Mouse (Mus musculus): ENCODE results near the gene Zfp966. TPM values are rescaled to one million over a fixed set of nuclear protein-coding genes. Genes with fewer than 3 reads are reported as not detected.
"Not testable (repeated sequence)": the region's sequence is repeated elsewhere in the genome, so short reads cannot be mapped to it uniquely, and the experiment has no call there.

The Zfp966 gene
- polyA plus RNA-seq (2016; fragmentation: Nextera tagmentation; extraction: Ambion mirVana) = 2.2 and 6.2 TPM in 2 replicates

- H3K9me3 ChIP-seq; H3K27ac ChIP-seq; H3K27me3 ChIP-seq (ENCODE audit: insufficient read depth, poor library complexity, severe bottlenecking); DNase-seq (ENCODE audit: low spot score); H3K4me3 ChIP-seq; H3K4me1 ChIP-seq (replicated peaks); H3K36me3 ChIP-seq: not testable (repeated sequence)
- WGBS = no CpG with 5 or more reads among the region's 6 CpGs
Measured at GRCm38 (mm10) chr2:175931000-175931399, at the start of gene Zfp966. TSS of gene Zfp966 (minus strand) at chr2:175931100.

- not testable (repeated sequence) for H3K27me3 ChIP-seq (ENCODE audit: insufficient read depth, poor library complexity, severe bottlenecking); H3K4me1 ChIP-seq (replicated peaks); H3K36me3 ChIP-seq; H3K9me3 ChIP-seq; H3K27ac ChIP-seq; DNase-seq (ENCODE audit: low spot score); H3K4me3 ChIP-seq
- WGBS = no CpG with 5 or more reads among the region's 4 CpGs
Measured at GRCm38 (mm10) chr2:175965031-175965430, 34.1 kb upstream of the Zfp966 start, which contains the start of gene Gm2026. TSS of gene Gm2026 (plus strand) at chr2:175965331.

GRCm38 (mm10) chr2:175869024-175869423 lies 61.9 kb downstream of the Zfp966 start, which contains the start of gene Gm6710:
TSS of gene Gm6710 (plus strand) at chr2:175869219.
- not testable (repeated sequence) for DNase-seq (ENCODE audit: low spot score); H3K27me3 ChIP-seq (ENCODE audit: insufficient read depth, poor library complexity, severe bottlenecking); H3K4me1 ChIP-seq (replicated peaks); H3K27ac ChIP-seq; H3K9me3 ChIP-seq; H3K36me3 ChIP-seq; H3K4me3 ChIP-seq
- no CpG with 5 or more reads among the region's 7 CpGs for WGBS

Other genes with a start within 250 kb of the Zfp966 start
- 12.9 and 15.8 TPM in 2 replicates for gene Zfp969, start 227.5 kb downstream of the Zfp966 start, polyA plus RNA-seq (2016; fragmentation: Nextera tagmentation; extraction: Ambion mirVana)
- not detected in 2 replicates for gene Gm2007, start 189.6 kb downstream of the Zfp966 start, polyA plus RNA-seq (2016; fragmentation: Nextera tagmentation; extraction: Ambion mirVana)
- gene Gm14288, start 130.0 kb downstream of the Zfp966 start, polyA plus RNA-seq (2016; fragmentation: Nextera tagmentation; extraction: Ambion mirVana) = 2.7 TPM in 1 of 2 replicates, not detected in the other
- 19.4 and 22.9 TPM in 2 replicates for gene Gm6710, start 61.9 kb downstream of the Zfp966 start, polyA plus RNA-seq (2016; fragmentation: Nextera tagmentation; extraction: Ambion mirVana)
- gene Gm2026, start 34.2 kb upstream of the Zfp966 start, polyA plus RNA-seq (2016; fragmentation: Nextera tagmentation; extraction: Ambion mirVana) = 22.1 and 29.1 TPM in 2 replicates
- 0.56 and 1.2 TPM in 2 replicates for gene Gm2004, start 218.7 kb upstream of the Zfp966 start, polyA plus RNA-seq (2016; fragmentation: Nextera tagmentation; extraction: Ambion mirVana)